Mouse (Mus musculus): Measurements from ENCODE around the gene Slit3. TPM values are rescaled to one million over a fixed set of nuclear protein-coding genes. Genes with fewer than 3 reads are reported as not detected.

Gene Slit3
- total RNA-seq, 4 experiments from 2014 or later: 40.6 to 73.5 (median 56.6) TPM

GRCm38 (mm10) chr11:35124489-35125107 lies 3.6 kb downstream of the Slit3 start:
- DNase-seq: no peak

GRCm38 (mm10) chr11:35125108-35125490 lies 4.1 kb downstream of the Slit3 start:
- DNase-seq: no peak

DNA sequence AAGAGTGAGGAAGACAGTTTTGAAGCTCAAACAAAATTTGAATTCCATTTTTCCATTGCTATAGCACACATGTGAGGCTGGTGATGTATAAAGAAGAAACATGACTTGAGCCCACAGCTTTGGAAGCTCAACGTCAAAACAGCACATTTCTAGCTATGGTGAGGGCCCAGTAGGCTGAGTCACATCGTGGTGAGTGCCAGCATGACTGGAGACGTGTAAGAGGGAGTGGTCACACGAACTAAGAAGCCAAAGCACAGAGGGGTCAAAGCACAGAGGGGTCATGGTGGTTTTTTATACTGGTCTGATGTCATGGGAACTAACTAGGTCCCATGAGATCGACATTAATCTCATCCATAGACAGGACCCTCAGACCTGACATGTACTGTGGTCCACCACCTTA lies 10.7 kb downstream of the Slit3 start:
- no peak for DNase-seq

DNA sequence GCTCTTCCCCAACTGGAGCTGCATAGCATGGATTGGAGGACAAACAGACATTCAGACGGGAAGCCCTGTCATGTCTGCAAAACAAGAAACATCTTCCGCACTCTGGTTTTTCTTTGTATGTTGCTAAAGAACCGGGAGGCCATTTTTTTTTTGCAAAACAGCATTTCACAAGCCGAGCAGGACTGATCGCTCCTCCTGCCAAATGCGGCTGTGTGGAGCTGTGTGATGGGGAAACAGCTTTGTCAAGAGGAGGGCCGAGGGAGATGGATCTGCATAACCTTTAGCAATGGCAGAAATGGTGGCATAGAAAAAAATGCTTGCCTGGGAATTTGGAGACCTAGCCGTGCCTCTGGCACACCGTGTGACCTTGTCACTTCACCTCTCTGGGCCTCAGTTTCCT lies 15.6 kb downstream of the Slit3 start:
- no peak for DNase-seq

DNA sequence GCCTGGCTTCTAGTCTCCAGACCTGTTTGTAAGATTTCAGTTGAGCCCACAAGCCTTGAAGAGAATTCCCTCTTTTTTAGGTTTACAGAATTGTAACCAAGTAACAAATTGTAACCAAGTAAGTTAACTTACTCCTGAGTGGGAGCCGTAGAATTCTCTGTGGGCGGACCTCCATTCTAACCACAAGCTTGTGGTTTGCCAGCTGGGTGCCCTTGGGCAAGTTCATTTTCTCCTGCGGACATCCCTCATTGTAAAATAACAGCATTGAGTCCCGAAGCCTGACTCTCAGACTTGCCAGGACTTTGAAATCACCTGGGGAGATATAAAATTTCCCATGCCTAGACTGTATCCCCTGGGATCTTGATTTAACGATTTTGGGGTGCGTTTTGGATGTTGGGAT lies 19.1 kb downstream of the Slit3 start:
- no peak for DNase-seq

DNA sequence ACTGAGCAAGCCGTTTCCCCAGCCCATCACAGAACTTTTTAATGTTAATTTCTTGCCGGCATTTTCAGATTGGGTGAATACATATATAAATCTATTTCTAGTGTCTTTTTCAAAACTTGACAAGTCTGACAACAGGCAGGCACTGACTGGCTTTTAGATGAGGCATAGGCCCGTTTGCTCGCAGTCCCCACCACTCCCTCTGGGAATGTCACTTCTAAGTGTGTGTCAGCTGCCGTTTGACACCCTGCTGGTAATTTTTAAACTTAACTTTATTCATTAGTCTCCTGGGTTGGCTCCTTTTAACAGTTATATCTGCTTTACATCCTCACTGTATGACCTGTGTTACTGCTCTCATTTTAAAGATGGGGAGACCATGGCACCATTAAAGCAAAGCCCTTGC lies 21.2 kb downstream of the Slit3 start:
- DNase-seq: no peak

DNA sequence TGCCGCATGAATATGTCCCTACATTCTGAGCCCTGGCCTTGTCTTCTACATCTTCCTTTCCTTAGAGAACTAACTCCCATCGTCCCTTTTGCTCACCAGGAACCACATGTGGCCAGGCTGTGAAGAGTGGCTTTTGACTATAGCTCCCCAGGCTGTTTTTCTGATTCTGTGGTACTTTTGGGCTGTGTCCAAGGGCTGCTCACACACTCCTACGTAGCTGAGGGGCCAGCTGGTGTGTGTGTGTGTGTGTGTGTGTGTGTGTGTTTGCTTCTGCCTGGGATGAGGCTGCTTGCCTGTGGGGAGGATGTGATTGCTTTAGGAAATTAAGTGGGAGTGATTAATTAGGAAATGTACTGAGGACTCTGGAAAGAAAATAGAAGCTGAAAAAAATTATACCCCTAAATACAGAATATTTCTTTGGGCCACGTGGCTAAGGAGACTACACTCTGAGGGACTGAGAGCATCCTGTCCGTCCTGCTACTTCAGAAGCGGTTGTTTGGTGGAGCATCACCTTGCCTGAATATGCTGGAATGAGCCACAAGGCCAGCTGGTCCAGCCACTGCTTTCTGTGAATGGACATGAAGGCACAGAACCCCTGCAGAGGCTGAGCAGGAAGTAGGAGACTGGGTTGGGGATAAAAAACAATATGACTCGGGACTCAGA lies 21.8 kb downstream of the Slit3 start:
- DNase-seq: no peak

- no peak for DNase-seq
Observed at GRCm38 (mm10) chr11:35147818-35148445, 26.9 kb downstream of the Slit3 start.

GRCm38 (mm10) chr11:35151539-35151951 lies 30.5 kb downstream of the Slit3 start:
- no peak for DNase-seq

DNA sequence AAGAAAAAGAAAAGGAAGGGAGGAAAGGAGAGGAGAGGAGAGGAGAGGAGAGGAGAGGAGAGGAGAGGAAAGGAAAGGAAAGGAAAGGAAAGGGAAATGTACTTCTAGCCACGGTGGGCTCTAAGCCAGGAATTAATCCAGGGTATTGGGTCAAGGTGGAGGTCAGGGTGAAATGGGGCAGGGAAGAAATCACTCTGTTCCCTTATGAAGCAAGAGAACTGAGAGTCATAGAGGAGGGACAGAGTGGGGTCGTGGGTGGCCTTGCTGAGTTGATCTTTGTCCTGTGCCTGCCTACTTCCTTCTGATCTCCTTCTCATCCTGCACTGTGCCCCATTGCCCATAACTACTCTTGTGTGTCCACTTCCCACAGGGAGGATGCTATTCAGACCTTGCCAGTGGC lies 31.9 kb downstream of the Slit3 start:
- DNase-seq: no peak

DNA sequence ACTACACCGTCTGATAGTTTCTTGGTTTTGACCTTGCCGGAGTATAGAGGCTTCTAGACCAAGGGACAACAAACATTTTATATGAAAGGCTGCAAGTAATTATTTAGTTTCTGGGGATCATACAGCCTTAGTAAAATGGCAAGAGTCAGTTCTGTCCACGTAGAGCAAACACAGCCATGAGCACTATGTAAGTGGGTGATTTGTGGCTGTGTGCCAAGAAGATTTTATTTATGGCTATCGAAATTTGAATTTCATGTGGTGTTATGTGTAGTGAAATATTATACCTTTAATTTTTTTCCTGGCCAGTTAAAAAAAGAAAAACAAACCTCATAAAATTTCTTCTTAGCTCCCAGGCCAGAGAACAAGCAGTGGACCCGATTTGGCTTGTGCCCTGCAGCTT lies 33.4 kb downstream of the Slit3 start:
- no peak for DNase-seq

- DNase-seq: no peak
Observed at GRCm38 (mm10) chr11:35155281-35155680, 34.3 kb downstream of the Slit3 start.

DNA sequence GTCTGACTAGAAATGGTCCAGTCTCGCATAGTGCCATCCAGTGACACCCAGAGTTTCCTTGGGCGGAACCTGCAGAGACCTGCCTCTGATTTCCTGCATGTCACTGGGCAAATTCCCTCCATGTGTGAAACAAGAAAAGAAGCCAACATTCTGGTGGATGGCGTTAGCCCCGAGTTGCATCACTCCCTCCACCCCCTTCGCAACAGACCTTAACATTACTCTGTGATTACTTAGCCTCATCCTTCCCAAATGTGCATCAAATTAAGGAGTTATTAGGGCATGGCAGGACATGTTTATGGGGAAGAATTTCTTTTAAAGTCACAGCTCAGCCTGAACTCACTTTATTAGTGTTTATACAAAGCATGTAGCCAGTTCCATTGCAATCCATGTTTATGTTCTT lies 35.7 kb downstream of the Slit3 start:
- no peak for DNase-seq

GRCm38 (mm10) chr11:35160682-35161211 lies 39.7 kb downstream of the Slit3 start:
- no peak for DNase-seq

DNA sequence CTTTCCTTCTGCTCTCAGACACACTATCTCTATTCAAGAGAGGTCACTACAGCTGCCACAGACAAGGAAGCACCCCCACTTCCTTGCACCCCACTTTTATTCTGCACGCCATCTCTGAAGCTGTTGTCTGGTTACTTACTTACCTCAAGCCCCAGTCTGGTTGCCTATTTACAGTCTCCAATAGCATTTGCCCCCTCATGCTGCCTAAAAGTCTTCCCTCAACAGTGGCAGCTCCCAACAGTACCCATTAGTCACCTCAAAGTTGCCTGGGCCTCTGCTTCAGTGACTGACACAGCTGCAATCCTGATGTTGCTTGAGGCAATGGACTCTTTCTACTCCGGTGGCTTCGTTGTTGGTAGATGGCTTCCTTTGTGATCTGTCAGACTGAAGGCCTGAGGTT lies 42.4 kb downstream of the Slit3 start:
- DNase-seq: no peak

DNA sequence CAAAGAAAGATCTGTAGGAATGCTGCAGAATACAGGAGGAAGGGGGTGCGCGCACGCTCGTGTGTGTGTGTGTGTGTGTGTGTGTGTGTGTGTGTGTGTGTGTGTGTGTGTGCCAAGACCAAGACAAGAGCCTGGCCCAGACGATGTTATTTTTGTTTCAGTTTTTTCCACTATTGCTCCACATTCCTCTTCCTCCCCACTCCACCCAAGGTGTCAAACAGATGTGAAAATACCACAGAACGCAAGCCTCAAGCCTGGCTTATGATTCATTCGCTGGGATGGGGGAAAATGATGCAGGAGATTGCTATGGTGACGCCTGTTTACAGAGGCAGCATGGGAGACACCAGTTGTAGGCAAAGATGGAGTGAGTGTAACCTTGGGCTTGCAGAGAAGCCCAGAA lies 46.2 kb downstream of the Slit3 start:
- no peak for DNase-seq

- DNase-seq: no peak
Observed at GRCm38 (mm10) chr11:35171505-35171904, 50.5 kb downstream of the Slit3 start.

- no peak for DNase-seq
Observed at GRCm38 (mm10) chr11:35177564-35177963, 56.5 kb downstream of the Slit3 start.

DNA sequence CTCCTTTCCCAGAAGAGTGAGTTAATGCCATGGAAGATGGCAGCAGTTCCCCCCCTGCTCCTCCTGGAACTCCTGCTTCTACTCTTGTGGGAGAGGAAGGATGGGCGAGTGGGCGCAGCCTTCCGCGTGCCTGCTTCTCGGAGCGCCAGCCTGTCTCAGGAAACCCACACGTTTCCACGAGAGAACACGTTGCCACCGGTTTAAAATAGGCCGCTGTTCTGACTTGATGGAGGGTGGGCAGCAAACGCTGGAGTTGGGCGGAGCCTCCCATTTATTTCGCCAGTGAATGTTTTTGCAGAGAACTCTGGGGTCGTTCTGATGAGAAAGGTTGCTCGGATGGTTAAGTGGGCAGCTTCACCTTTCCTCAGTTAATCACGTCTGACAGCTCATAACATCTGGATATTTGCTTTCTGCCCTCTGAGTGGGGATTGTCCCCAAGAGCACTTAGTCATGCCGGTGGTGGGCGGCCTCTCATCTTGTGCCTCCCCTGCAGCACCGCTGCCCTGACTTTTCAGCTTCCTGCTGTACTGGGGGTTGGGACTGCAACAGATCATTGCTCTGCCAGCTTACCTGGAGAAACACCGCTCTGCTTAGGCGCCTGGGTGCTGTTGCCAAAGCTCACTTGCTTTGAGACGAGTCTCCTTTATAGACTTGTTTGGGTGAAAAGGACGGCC lies 57.3 kb downstream of the Slit3 start:
- no peak for DNase-seq

DNA sequence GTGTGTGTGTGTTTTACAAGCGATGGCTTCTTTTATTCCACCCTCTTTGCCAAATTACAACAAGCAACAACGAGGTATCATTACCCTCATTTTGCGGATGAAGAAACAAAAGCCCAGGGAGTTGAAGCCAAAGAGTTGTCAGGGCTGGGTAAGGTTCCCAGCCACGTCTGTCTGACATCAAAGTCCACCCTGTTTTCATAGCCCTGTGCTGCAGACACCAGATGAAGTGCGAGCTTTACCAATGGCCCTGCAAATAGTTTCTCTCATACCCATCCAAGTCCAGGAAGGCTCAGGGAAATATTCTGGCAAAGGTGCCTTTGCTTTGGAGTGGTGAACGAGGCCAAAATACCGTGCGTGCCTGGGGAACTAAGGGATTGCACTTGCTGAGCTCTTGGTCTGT lies 58.3 kb downstream of the Slit3 start:
- DNase-seq: no peak

DNA sequence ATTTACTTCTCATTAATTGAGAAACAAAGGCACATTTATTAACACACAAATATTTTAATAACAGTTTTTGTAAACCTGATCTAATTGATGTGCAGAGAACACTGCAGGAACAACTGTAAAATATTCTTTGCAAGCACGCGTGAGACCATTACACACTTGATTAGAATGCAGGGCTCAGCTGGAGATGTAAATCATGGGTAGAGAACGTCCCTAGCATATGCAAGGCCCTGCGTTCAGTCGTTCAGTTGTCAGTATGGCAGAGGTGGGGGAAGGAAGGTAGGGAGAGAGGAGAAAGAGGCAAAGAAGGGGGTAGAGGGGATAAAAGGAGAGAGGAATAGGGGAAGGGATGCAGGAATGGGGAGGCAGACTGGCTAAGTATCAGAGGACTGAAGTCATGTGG lies 61.9 kb downstream of the Slit3 start:
- DNase-seq: no peak

- no peak for DNase-seq
Observed at GRCm38 (mm10) chr11:35194826-35195225, 73.8 kb downstream of the Slit3 start.

GRCm38 (mm10) chr11:35196777-35197176 lies 75.8 kb downstream of the Slit3 start:
- DNase-seq: no peak
